Mouse (Mus musculus): ENCODE measurements at regions not wholly inside any gene's neighbourhood (a gene's known extent, or its start where the extent isn't known, plus 50 kb on each side); places are given as distances from the start of the nearest gene placed in this dataset.

GRCm38 (mm10) chr15:25558240-25558639 lies 64.1 kb upstream of the Myo10 start:
- no peaks in the 10 kb centered on the region for H3K9me3 ChIP-seq (ENCODE audit: control insufficient read depth, low read length)
- H3K36me3 ChIP-seq (replicated peaks; ENCODE audit: control insufficient read depth, insufficient read depth, low read depth): no peaks in the 10 kb centered on the region
- no peaks in the 10 kb centered on the region for H3K27me3 ChIP-seq (ENCODE audit: control insufficient read depth, insufficient read depth, low read length)
- TF ChIP-seq EP300 (IDR thresholded peaks at IDR 0.05; ENCODE audit: low read depth): no peak
- TF ChIP-seq CTCF (IDR thresholded peaks at IDR 0.05; ENCODE audit: low read depth): no peak
- no peak overlapping the region for H3K4me2 ChIP-seq (ENCODE audit: low read depth)
- no peak overlapping the region for H3K4me3 ChIP-seq (ENCODE audit: insufficient read depth in 1 of 2, low read depth in 2 of 2, low read length in 2 of 2)
- no peak overlapping the region for H3K9ac ChIP-seq (replicated peaks)
- WGBS (ENCODE audit: insufficient replicate concordance): 65% methylated on average over 7 of the region's 7 CpGs
- H3K4me1 ChIP-seq (replicated peaks; ENCODE audit: control insufficient read depth in 2 of 2, insufficient read depth in 2 of 2, low read length in 1 of 2): no peaks in the 10 kb centered on the region
- H3K27ac ChIP-seq: no peak overlapping the region
- DNase-seq (ENCODE audit: low read depth in 3 of 3, low spot score in 3 of 3) (no peak), ATAC-seq (ENCODE audit: insufficient read depth) (no peak)

- WGBS (ENCODE audit: insufficient replicate concordance): 51% methylated on average over 7 of the region's 7 CpGs
- no peak for TF ChIP-seq EP300 (IDR thresholded peaks at IDR 0.05; ENCODE audit: low read depth)
- TF ChIP-seq CTCF (IDR thresholded peaks at IDR 0.05; ENCODE audit: low read depth): no peak
- no peak for DNase-seq (ENCODE audit: low read depth in 3 of 3, low spot score in 3 of 3)
- no peaks in the 10 kb centered on the region for H3K4me1 ChIP-seq (replicated peaks; ENCODE audit: control insufficient read depth in 2 of 2, insufficient read depth in 2 of 2, low read length in 1 of 2)
- H3K27me3 ChIP-seq (ENCODE audit: control insufficient read depth, insufficient read depth, low read length): no peaks in the 10 kb centered on the region
- no peaks in the 10 kb centered on the region for H3K36me3 ChIP-seq (replicated peaks; ENCODE audit: control insufficient read depth, insufficient read depth, low read depth)
- H3K9ac ChIP-seq (replicated peaks): no peak overlapping the region
- H3K4me2 ChIP-seq (ENCODE audit: low read depth): no peak overlapping the region
- H3K9me3 ChIP-seq (ENCODE audit: control insufficient read depth, low read length): no peaks in the 10 kb centered on the region
- no peak overlapping the region for H3K4me3 ChIP-seq (ENCODE audit: insufficient read depth in 1 of 2, low read depth in 2 of 2, low read length in 2 of 2)
- no peak for ATAC-seq (ENCODE audit: insufficient read depth)
- H3K27ac ChIP-seq: no peak overlapping the region
Measured at GRCm38 (mm10) chr15:25563641-25564040, 58.7 kb upstream of the Myo10 start.

- H3K4me1 ChIP-seq (replicated peaks; ENCODE audit: control insufficient read depth in 2 of 2, insufficient read depth in 2 of 2, low read length in 1 of 2): peaks cover 0 to 10% of the 10 kb centered on the region in 2 experiments; a peak in 2 of 4 replicates
- no peak for ATAC-seq (ENCODE audit: insufficient read depth)
- no peak overlapping the region for H3K4me2 ChIP-seq (ENCODE audit: low read depth)
- TF ChIP-seq CTCF (IDR thresholded peaks at IDR 0.05; ENCODE audit: low read depth) (no peak), EP300 (IDR thresholded peaks at IDR 0.05; ENCODE audit: low read depth) (no peak)
- WGBS (ENCODE audit: insufficient replicate concordance): 14% methylated on average over 6 of the region's 6 CpGs
- no peaks in the 10 kb centered on the region for H3K36me3 ChIP-seq (replicated peaks; ENCODE audit: control insufficient read depth, insufficient read depth, low read depth)
- no peak for DNase-seq (ENCODE audit: low read depth in 3 of 3, low spot score in 3 of 3)
- H3K27me3 ChIP-seq (ENCODE audit: control insufficient read depth, insufficient read depth, low read length): no peaks in the 10 kb centered on the region
- H3K4me3 ChIP-seq (ENCODE audit: insufficient read depth in 1 of 2, low read depth in 2 of 2, low read length in 2 of 2): no peak overlapping the region
- H3K27ac ChIP-seq: no peak overlapping the region
- no peaks in the 10 kb centered on the region for H3K9me3 ChIP-seq (ENCODE audit: control insufficient read depth, low read length)
- no peak overlapping the region for H3K9ac ChIP-seq (replicated peaks)
Measured at GRCm38 (mm10) chr15:25572495-25572894, 49.8 kb upstream of the Myo10 start.
